Mouse (Mus musculus) liver, embryonic 14.5 days (tissue): Measurements from ENCODE around the gene Chchd1.

Experiments
- CTCF ChIP-seq: IDR thresholded peaks from 2 replicates; pipeline ENCODE4 v1.5.1; 2016; ENCODE audit warnings: antibody characterized with exemption, low read depth, control low read depth
- EP300 ChIP-seq: IDR thresholded peaks from 2 replicates; pipeline ENCODE4 v1.6.1; 2016; ENCODE audit warnings: antibody characterized with exemption, low read depth

- no peak for TF ChIP-seq CTCF
- TF ChIP-seq EP300 = no peak
These were observed 4.3 kb upstream of the Chchd1 start for GRCm38 (mm10) chr14:20698515-20698914.
